Mouse (Mus musculus) thymus, postnatal 36 days (tissue): ENCODE measurements around the gene Hscb.

Experiments used
- DNase-seq, 2 experiments: peaks; one replicate each; pipeline ENCODE4 v3.0.0; 2022; ENCODE audit warnings: mixed read lengths in 2 of 2

Hscb gene

DNA sequence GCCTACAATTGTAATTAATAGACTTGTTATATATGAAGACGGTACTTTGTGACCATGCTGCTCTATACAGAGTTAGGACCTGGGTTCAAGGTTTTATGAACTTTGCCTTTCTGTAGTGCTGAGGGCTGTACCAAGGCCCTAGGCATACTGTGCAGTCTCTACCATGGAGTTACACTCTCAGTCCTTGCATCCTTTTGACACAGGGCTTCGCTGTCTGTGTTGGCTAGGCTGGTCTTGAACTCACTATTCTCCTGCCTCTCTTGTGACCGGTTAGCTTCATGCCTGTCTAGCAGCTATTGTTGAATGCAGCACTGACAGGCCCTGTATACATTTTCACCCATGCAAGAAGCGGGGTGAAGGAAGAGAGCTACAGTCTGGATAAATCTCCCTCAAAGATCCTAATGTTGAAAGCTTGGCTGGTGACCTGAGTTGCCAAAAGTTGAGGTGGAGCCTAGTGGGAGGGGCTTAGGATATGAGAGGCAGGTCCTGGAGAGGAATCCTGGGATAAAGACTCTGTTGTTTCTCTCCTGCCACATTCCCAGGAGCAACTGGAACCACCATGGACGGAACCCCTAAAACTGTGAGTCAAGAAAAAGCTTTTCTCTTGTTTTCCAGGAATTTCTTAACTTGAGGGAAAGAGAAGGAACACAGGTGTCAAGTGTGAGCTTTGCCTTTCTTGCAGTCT, 8.4 kb downstream of the Hscb start:
- DNase-seq: no peak

DNA sequence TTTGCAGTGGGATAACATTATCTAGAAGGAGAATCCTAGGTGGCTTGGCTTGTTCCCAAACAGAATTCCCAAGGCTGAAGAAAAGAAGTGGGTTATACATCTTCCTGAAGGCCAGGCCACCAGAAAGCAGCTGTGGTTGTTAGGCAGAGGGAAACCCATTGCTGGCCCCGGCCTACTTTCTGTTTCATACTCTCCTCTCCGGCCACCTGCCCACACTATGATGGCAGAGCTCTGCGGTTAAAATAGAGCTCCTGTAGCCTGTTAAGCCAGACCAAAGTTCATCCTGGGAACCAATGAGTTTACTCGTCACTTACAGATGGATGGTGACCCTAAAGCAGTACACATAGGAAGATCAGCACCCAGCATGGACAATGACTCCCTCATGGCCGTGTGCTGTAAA, 12.0 kb downstream of the Hscb start:
- no peak for DNase-seq

DNA sequence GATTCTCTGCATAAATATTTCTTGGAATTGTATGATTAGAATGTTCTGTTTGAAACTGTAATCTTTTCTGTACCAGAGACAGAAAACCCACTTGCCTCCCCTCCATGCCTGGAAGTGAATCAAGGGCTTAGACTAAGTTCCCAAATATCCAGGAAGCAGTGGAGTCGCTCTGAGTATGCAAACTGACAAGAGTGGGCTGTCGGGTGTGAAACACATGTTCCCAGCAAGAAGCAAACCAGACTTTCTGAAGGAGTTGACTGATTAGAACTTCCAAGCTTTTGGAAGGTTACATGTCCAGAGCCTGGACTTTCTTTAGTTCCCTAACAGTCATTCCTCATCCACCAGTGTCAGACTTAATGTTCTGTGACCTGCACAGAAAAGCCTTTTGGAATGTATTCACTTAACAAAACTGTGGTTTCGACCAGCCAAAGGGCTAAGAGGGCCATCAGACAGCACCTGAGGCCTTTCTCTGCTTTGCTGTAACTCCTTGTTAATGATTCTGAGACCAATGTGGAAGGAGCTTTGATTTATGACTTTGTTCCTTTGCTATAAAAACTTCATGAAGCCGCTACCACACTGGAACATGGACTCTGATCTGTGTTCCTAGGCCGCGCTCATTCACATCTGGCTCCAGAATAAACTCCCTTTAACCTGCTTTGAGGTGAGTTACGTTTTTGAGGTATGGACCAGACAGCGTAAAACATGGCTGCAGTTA, 12.6 kb downstream of the Hscb start:
- DNase-seq: no peak

DNA sequence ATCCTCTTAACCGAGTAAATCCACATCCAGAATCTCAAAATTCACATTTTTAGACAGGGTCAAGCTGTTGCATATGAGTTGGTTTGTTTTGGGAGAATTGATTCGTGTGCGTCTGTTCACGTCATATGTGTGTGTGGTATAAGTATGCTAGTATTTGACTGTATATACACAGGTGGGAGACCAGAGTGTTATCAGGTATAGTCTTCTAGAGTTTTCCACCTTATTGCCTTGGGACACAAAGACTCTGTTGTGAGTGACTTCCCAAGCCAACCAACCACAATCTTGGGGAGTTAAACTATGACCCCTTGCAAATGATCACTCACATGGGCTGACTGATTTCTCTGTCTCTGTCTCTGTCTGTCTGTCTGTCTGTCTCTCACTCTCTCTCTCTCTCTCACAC, 15.2 kb downstream of the Hscb start:
- DNase-seq: no peak

DNA sequence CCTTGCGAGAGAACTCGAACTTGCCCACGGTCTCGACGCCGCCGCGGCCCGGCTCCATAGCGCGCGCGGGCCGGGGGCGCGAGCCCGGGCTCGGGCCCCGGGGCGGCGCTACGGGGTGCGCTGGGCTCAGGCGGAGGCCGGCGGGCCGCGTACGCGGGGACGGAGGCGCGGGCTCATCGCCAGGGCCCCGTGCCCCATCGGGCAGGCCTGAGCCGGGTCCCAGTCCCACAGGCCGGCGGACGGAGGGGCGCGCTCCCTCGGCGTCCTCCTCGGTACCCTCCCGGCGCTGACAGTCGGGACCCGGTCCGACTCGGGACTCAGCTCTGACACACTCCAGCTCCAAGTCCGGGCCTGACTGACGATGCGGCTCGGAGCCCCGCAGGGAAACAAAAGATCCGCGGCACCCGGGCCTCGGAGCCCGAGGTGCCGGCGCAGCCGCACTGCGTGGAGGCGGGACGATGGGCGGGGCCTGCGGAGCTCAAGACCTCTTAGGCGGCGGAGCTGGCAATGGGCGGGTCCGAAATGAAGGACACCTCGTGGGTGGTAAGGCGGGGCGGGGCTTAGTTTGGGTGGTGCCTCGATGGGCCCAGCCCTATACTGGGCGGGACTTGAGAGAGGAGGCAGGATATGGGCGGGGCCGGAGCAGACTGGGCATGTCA, 29.8 kb downstream of the Hscb start, which contains the start of gene Ulk1:
Ulk1 (minus strand) TSS at position 431 of the 659 bp plus-strand sequence.
- peak; percentile 100 for DNase-seq

DNA sequence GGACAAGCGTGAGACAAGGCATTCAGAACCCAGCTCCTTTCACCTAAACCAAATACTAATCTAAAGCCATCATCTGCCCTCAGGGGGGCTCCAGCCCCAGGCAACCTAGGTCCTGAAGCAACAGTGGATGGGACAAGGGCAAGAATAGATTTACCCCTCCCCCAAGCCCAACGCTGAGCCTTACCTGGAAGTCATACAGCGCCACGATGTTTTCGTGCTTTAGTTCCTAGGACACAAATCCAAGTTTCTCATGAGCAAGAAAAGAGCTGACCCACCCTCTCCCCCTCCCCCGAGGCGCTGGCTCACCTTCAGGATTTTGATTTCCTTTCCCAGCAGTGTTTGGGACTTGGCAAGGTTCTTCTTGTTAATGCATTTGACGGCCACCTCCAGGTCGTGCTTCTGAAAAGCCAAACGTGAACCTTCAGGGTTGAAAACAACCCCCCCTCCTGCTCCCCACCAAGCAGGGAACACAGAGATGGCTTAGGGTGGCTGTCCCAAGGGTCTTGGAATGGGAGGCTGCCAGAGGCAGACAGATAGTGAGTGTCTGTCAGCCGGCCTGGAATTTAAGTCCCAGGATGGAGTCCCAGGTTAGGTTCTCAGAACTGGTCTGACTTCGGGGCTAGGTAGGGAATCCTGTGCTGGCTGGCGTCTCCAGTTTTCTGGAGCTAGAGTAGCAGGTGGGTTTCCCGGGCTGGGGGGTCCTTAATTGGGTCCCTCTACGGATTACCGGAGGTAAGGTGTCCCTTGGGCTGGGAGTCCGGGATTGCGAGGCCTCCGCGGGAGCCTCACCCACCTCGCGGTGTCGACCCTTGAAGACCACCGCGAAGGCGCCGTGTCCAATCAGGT, 30.5 kb downstream of the Hscb start:
- peak; percentile 13 to 52 for DNase-seq

DNA sequence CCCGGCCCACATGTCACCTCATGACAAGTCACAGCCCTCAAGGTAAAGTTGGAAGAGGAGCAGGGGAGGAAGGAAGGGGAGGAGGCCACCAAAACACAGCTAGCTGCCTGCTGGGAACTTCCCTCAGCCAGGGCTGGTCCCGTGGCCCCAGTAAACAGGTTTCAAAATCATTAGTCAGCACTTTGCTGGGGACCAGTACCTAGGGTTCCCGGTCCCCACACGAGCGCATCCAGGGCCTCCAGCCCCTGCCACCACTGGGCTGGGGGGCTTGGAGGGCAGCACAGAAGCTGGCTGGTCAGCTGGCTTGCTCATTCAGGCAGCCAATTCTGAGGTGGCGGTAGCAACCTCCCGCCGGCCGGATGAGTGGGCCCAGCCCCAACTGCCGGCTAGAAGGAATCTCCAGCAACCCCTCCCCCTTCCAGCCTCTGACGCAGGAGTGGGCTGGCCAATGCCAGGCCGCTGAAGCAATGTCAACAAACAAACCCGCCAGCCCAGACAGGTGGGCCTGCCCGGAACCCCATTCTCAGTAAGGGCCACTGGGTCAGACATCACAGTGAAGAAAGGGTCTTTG, 31.4 kb downstream of the Hscb start:
- peak; percentile 60 to 72 for DNase-seq

DNA sequence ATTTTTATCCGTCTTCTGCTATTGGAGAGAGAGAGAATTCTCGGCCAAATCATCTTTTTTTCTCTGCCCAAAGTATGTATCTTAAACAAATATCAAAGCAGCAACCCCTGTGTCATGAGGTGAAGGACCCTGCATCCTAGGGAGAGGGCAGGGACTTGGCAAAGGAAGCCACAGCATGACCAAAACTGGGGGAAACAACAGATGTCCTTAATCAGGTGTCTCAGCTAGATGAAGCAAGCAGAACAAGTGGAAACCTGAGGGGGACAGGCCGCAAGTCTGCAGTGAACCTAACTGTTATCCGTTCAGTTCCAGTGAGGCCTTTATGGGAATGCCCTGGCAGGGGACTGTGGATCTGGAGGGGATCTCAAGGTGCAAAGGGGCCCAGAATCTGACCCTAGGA, 32.1 kb downstream of the Hscb start:
- DNase-seq: no peak

DNA sequence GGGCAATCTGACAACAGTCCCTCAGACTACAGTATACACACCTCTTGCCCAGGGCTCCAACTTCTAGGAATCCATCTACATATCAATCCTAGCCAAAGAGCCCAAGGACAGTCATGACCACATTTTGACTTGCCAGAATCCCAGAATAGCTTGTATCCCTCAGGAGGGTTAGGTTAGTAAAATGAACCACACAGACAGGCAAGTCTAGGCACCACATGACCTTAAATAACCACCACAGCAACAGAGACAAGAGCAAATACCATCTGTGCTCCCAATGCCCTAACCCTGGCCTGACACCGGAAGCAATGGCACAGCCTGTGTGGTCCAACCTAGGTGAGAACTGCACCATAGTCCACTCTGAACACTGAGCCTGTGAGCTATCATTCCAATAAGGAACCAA, 32.9 kb downstream of the Hscb start:
- no peak for DNase-seq

DNA sequence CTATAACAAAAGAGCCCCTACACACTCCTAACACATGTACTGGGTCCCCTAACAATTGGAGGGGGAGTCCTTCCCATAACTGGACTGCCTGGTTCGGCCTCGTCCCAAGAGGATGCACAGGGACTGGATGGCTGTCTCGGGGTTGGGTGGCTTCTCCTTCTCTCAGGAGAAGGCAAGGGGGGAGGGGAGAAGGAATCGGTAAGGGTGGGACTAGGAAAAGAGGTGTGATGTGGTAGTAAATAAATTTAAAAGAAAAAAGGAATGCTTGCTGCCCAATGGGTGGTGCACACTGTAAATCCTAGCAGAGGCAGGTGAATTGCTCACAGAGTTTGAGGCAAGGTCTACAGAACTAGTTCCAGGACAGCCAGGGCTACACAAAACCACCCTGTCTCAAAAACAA, 33.4 kb downstream of the Hscb start:
- no peak for DNase-seq

DNA sequence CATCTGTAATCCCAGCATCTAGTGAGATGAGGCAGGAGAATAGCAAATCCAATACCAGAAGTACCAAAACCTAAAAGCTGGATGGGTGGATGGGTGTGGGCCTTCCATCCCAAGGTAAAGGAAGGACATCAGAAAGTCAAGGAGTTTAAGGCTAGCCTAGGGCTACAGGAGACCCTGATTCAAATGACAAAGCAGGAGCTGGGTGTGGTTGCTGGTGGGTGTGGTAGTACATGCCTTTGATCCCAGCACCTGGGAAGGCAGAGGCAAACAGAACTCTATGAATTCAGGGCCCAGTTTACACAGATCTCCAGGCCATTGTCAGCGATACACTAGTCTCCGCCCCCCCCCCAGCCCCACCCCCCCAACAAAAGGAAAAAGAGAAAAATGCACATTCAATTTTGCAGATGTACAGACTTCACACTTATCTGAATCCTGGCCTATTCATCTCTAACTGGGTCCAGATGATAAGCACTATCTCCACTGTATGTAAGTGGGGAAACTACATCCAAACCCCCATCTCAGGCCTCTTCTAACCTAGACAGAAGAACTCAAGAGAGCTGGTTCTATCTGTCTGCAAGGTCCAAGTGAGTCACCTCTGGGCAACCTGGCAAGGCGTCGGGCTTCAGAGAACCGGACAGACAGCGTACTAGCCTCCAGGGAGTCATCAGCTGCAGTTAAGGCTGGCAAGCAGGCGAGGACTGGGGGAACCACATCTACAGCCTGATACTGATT, 35.4 kb downstream of the Hscb start:
- DNase-seq: no peak

DNA sequence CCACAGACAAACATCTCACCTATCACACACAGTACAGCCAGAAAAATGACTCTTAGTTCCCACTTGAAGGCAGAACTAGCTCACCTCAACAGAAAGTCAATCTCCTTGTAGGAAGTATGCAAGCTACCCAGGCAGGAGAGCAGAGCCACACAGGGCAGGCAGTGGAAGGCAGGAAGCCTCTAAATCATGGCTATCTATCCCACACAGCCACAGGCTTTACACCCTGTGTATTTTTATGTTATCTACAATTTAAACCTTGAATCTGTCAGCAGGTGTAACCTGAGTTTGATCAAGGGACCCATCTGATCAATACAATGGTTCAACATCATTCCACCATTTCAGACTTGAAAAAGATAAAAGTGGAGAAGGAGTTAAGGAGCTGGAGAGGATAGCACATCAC, 36.8 kb downstream of the Hscb start:
- no peak for DNase-seq

DNA sequence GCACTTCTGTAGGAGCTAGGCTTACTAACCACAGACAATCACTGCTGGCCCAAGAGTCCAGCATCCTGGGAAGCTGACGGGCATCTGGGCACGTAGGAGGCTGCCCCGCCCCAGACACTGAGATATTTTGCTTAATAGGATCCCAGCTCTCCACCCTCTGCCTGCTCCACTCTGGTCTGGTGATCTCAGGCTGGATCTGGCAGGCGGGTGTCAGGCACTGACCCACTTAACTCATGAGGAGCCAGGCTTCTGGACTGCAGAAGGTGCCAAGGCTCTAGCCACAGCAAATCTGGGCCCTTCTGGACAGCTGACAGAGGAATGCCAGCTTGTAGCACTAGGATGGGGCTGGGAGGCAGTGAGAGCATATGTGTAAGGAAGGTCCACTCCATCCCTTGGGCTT, 37.4 kb downstream of the Hscb start:
- no peak for DNase-seq

DNA sequence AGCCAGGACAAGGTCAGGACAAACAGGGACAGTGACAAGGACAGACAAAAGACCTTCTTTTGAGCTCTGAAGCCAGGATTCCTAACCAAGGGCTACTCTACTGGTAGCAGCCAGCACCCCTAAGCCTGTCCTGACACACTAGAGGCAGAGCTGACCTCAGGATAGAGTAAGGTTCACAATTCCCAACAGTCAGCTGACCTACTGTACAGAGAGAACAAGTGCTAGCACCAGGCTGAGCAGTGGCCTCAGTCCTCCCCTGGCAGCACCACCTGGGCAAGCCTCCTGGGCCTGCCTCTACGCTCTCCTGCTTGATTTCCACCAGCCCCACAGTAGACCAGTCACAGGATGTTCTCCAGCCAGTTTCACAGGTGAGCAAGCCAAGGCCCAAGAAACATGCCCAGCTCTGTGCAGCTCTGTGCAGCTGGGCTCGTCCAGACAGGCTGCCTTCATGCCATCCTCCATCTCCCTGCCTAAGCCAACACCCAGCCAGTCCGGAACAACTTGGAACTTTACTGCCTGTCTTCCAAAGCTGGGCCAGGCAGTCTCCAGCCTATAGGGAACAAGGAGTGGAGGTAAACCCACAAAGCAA, 38.4 kb downstream of the Hscb start:
- no peak for DNase-seq

DNA sequence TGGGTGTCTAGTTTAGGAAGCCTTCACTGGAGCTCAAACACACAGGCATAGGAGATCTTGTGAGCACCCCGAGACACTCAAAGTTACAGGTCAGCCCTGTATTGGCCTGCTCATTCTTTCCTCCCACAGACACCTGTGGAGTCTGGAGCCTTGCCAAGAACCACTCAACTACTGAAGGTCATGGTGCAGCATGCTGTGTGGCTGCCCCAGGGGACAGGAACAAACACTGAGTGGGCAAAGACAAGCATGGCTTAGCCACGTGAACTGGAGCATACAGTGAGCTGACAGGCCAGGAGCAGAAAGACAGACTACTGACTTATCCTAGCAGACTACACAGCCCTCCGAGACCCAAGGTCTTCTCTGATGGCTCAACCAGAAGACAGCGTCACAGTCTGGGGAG, 41.9 kb downstream of the Hscb start:
- no peak for DNase-seq

DNA sequence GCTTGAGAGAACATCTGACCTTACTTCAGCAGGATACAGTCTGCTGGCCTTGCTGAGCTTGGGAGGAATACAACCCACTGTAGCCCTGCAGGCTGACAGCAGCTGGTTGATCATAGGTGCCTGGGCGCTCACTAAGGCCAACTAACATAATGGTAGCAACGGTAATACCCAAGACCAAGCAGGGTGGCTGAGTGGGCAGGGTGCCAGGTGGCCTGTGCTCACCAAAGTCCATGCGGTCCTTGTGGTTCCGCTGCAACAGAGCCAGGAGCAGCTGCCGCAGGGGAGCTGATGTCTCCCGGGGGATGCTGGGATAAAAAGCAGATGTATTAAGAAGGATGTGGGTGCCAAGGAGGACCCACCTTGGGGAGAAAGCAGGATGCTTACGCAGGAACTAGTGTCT, 45.2 kb downstream of the Hscb start:
- no peak for DNase-seq

DNA sequence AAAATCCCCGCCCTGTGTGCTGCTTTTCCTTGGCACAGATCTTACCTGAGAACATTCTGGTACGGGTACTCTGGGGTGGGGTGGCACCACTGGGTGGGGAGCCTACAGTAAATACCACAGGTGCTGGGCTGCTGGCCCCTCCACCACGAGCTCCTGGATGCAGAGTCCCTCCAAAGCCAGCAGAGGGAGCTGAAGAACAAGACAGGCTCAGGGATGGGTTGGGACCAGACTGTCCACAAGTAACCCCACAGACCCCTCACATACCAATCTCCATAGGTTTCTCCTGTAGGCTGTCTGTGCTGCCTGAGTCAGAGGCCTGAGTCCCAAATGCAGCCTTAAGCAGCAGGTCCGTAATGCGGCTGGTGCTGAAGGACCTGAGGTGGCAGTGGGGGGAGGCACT, 50.9 kb downstream of the Hscb start:
- DNase-seq: peak; percentile 42 to 43

DNA sequence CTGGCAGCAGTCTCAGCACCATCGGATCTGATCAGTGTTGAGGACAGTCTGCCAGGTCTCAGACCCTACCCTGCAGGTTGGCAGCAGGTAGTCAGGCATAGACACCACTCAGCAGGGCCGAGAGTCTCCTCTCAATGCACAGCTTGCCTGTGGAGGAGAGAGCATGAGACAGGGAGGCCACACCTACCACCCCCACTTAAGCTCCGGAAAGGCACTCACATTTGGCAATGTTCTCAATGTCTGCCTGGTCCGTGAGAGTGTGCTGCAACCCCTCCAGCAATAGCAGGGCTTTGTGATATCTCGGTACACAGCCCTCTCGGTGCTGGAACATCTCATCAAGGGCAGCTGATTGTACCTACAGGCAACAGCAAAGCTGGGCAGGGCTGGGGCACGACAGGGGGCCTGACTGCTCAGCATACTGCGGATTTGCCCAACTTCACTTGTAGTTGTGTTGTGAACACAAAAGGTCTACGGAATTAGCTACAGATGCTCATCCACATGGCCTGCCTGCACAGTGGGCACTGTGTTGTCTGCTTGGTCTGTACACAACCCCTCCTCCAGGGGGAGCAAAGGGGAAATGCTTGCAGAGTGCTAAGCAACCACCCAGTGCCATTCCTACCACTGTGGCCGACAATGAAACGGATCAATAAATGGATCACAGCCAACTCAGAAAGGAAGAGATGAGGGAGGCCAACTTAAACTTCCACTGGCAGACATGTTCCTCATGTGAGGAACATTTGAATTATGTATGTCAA, 53.3 kb downstream of the Hscb start:
- no peak for DNase-seq

DNA sequence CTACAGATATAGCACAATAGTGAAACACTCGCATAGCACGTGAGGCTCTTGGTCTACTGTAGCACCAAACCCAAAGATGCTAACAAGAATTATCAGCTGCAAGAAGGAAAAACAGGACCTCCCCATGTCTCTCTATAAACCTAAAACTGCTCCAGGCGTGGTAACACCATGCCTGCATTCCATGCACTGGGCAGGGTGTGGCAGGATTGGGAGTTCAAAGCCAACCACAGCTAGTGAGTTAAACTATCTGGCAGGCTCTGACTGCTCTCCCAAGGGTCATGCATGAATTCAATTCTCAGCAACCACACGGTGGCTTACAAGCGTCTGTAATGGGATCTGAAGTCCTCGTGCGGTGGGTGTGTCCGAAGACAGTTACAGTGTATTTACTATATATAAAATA, 56.4 kb downstream of the Hscb start:
- DNase-seq: no peak

DNA sequence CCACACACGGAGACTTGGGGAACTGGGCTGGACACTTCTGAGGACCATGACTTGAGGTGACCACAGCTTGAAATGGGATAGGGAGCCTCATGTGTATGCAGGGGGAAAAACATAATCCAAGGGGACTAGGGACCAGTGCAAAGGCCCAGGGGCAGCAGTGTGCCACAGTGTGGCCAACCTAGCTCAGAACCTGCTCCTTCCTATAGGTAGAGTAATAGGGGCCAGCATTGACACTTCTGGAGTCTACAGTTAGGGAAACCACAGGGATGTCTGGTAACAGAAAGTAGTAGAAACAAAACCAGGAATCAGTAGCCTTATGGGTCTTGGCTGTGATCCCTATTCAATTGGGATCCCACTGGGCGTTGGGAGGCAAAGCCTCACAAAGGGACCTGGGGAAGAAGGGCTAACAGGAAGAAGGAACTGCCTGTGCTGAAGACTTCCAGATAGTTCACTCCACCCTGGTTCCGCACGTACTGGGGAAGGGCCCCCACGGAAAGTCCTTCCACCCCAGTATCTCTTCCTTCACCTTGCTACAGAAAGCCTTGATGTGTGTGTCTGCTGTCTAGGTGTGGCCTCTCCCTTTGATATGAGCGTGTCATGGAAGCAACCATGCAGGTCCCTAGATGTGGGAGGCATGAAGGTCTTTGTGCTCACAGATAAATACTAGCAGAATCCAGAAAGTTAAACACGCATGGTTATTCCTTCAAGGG, 57.9 kb downstream of the Hscb start:
- no peak for DNase-seq
